Mouse (Mus musculus): ENCODE data around the gene Klhl5. TPM values are rescaled to one million over a fixed set of nuclear protein-coding genes. Genes with fewer than 3 reads are reported as not detected.
A peak's percentile ranks its signal among the peaks of the same experiment; 100 is the strongest.

Klhl5 gene
- polyA plus RNA-seq, 1 experiment from 2014 or later = 20.0 TPM

GRCm38 (mm10) chr5:65157412-65158381 is 50.4 kb downstream of the Klhl5 start:
- H3K4me2 ChIP-seq (ENCODE audit: low read length) = 0 out of 2 replicates have a peak overlapping the region, but pooled peaks have one; percentile 14
- 63% methylated on average over 22 of the region's 22 CpGs for WGBS

GRCm38 (mm10) chr5:65158696-65159305 is 51.5 kb downstream of the Klhl5 start:
- Histone ChIP-seq H3K9me3 (ENCODE audit: control insufficient read depth, low read length) (no peaks in the 10 kb centered on the region), H3K27ac (replicated peaks in 1 of 2; ENCODE audit: control insufficient read depth in 1 of 2, insufficient read depth in 1 of 2, low read depth in 2 of 2, low read length in 2 of 2) (peak overlapping the region; percentile 62 to 65), H3K27me3 (ENCODE audit: control insufficient read depth, insufficient read depth, low read length) (no peaks in the 10 kb centered on the region), H3K4me3 (ENCODE audit: control insufficient read depth in 1 of 2, insufficient read depth in 1 of 2, low read depth in 1 of 2, low read length in 2 of 2) (no peak overlapping the region), H3K9ac (ENCODE audit: low read length) (no peak overlapping the region), H3K4me1 (ENCODE audit: control insufficient read depth in 2 of 2, insufficient read depth in 2 of 2, low read length in 2 of 2) (peaks cover 0 to 4% of the 10 kb centered on the region in 2 experiments; a peak in 1 of 4 replicates), H3K4me2 (ENCODE audit: low read length) (no peak overlapping the region), H3K36me3 (ENCODE audit: control insufficient read depth, insufficient read depth, low read length) (peaks cover 47% of the 10 kb centered on the region)
- WGBS = 86% methylated on average over 20 of the region's 20 CpGs
- ATAC-seq (ENCODE audit: insufficient number of reproducible peaks, insufficient read depth, low FRiP score, low read depth) = no peak

More at GRCm38 (mm10) chr5:65157412-65158381, 50.4 kb downstream of the Klhl5 start:
- Histone ChIP-seq H3K27me3 (ENCODE audit: control insufficient read depth, insufficient read depth, low read length) (no peaks in the 10 kb centered on the region), H3K27ac (replicated peaks in 1 of 2; ENCODE audit: control insufficient read depth in 1 of 2, insufficient read depth in 1 of 2, low read depth in 2 of 2, low read length in 2 of 2) (peak overlapping the region; percentile 66 to 79), H3K9me3 (ENCODE audit: control insufficient read depth, low read length) (no peaks in the 10 kb centered on the region), H3K9ac (ENCODE audit: low read length) (no peak overlapping the region), H3K36me3 (ENCODE audit: control insufficient read depth, insufficient read depth, low read length) (peaks cover 45% of the 10 kb centered on the region), H3K4me1 (ENCODE audit: control insufficient read depth in 2 of 2, insufficient read depth in 2 of 2, low read length in 2 of 2) (peaks cover 0 to 2% of the 10 kb centered on the region in 2 experiments; a peak in 1 of 4 replicates), H3K4me3 (ENCODE audit: control insufficient read depth in 1 of 2, insufficient read depth in 1 of 2, low read depth in 1 of 2, low read length in 2 of 2) (no peak overlapping the region)
- ATAC-seq (ENCODE audit: insufficient number of reproducible peaks, insufficient read depth, low FRiP score, low read depth) = peak; percentile 88

GRCm38 (mm10) chr5:65163001-65163400 is 55.7 kb downstream of the Klhl5 start:
- no peak overlapping the region for H3K27ac ChIP-seq (replicated peaks in 1 of 2; ENCODE audit: control insufficient read depth in 1 of 2, insufficient read depth in 1 of 2, low read depth in 2 of 2, low read length in 2 of 2)
- H3K4me1 ChIP-seq (ENCODE audit: control insufficient read depth in 2 of 2, insufficient read depth in 2 of 2, low read length in 2 of 2) = peaks cover 0 to 4% of the 10 kb centered on the region in 2 experiments; a peak in 1 of 4 replicates
- WGBS = 54% methylated on average over 5 of the region's 5 CpGs
- no peak overlapping the region for H3K4me2 ChIP-seq (ENCODE audit: low read length)
- H3K9ac ChIP-seq (ENCODE audit: low read length) = no peak overlapping the region
- no peak for ATAC-seq (ENCODE audit: insufficient number of reproducible peaks, insufficient read depth, low FRiP score, low read depth)
- no peak overlapping the region for H3K4me3 ChIP-seq (ENCODE audit: control insufficient read depth in 1 of 2, insufficient read depth in 1 of 2, low read depth in 1 of 2, low read length in 2 of 2)
- no peaks in the 10 kb centered on the region for H3K9me3 ChIP-seq (ENCODE audit: control insufficient read depth, low read length)
- H3K36me3 ChIP-seq (ENCODE audit: control insufficient read depth, insufficient read depth, low read length) = peaks cover 56% of the 10 kb centered on the region
- no peaks in the 10 kb centered on the region for H3K27me3 ChIP-seq (ENCODE audit: control insufficient read depth, insufficient read depth, low read length)

GRCm38 (mm10) chr5:65163489-65164092 is 56.3 kb downstream of the Klhl5 start:
- Histone ChIP-seq H3K9me3 (ENCODE audit: control insufficient read depth, low read length) (no peaks in the 10 kb centered on the region), H3K27me3 (ENCODE audit: control insufficient read depth, insufficient read depth, low read length) (no peaks in the 10 kb centered on the region), H3K36me3 (ENCODE audit: control insufficient read depth, insufficient read depth, low read length) (peaks cover 54% of the 10 kb centered on the region), H3K9ac (ENCODE audit: low read length) (no peak overlapping the region), H3K4me1 (ENCODE audit: control insufficient read depth in 2 of 2, insufficient read depth in 2 of 2, low read length in 2 of 2) (peaks cover 2% of the 10 kb centered on the region in 2 experiments; a peak in 2 of 4 replicates), H3K27ac (replicated peaks in 1 of 2; ENCODE audit: control insufficient read depth in 1 of 2, insufficient read depth in 1 of 2, low read depth in 2 of 2, low read length in 2 of 2) (no peak overlapping the region), H3K4me3 (ENCODE audit: control insufficient read depth in 1 of 2, insufficient read depth in 1 of 2, low read depth in 1 of 2, low read length in 2 of 2) (no peak overlapping the region), H3K4me2 (ENCODE audit: low read length) (no peak overlapping the region)
- no peak for ATAC-seq (ENCODE audit: insufficient number of reproducible peaks, insufficient read depth, low FRiP score, low read depth)
- WGBS = 86% methylated on average over 17 of the region's 17 CpGs

- peaks cover 13% of the 10 kb centered on the region for H3K36me3 ChIP-seq (ENCODE audit: control insufficient read depth, insufficient read depth, low read length)
- 87% methylated on average over 9 of the region's 9 CpGs for WGBS
- H3K27me3 ChIP-seq (ENCODE audit: control insufficient read depth, insufficient read depth, low read length) = no peaks in the 10 kb centered on the region
Observed at GRCm38 (mm10) chr5:65170206-65170605, 62.9 kb downstream of the Klhl5 start.

GRCm38 (mm10) chr5:65175035-65175917 is 67.9 kb downstream of the Klhl5 start:
- Histone ChIP-seq H3K9me3 (ENCODE audit: control insufficient read depth, low read length) (no peaks in the 10 kb centered on the region), H3K4me2 (ENCODE audit: low read length) (peak overlapping the region; percentile 9), H3K27ac (replicated peaks in 1 of 2; ENCODE audit: control insufficient read depth in 1 of 2, insufficient read depth in 1 of 2, low read depth in 2 of 2, low read length in 2 of 2) (peak overlapping the region in 1 of 2 experiments; percentile 43; a peak in 2 of 4 replicates), H3K9ac (ENCODE audit: low read length) (0 out of 2 replicates have a peak overlapping the region, but pooled peaks have one; percentile 39), H3K27me3 (ENCODE audit: control insufficient read depth, insufficient read depth, low read length) (no peaks in the 10 kb centered on the region), H3K4me3 (ENCODE audit: control insufficient read depth in 1 of 2, insufficient read depth in 1 of 2, low read depth in 1 of 2, low read length in 2 of 2) (no peak overlapping the region), H3K4me1 (ENCODE audit: control insufficient read depth in 2 of 2, insufficient read depth in 2 of 2, low read length in 2 of 2) (peaks cover 19% of the 10 kb centered on the region in 2 experiments), H3K36me3 (ENCODE audit: control insufficient read depth, insufficient read depth, low read length) (no peaks in the 10 kb centered on the region)
- ATAC-seq (ENCODE audit: insufficient number of reproducible peaks, insufficient read depth, low FRiP score, low read depth) = no peak
- WGBS = 54% methylated on average over 26 of the region's 26 CpGs

More at GRCm38 (mm10) chr5:65170206-65170605, 62.9 kb downstream of the Klhl5 start:
- Histone ChIP-seq H3K9ac (ENCODE audit: low read length) (no peak overlapping the region), H3K27ac (replicated peaks in 1 of 2; ENCODE audit: control insufficient read depth in 1 of 2, insufficient read depth in 1 of 2, low read depth in 2 of 2, low read length in 2 of 2) (no peak overlapping the region), H3K4me3 (ENCODE audit: control insufficient read depth in 1 of 2, insufficient read depth in 1 of 2, low read depth in 1 of 2, low read length in 2 of 2) (no peak overlapping the region), H3K4me1 (ENCODE audit: control insufficient read depth in 2 of 2, insufficient read depth in 2 of 2, low read length in 2 of 2) (peaks cover 4 to 8% of the 10 kb centered on the region in 2 experiments), H3K4me2 (ENCODE audit: low read length) (no peak overlapping the region), H3K9me3 (ENCODE audit: control insufficient read depth, low read length) (no peaks in the 10 kb centered on the region)
- ATAC-seq (ENCODE audit: insufficient number of reproducible peaks, insufficient read depth, low FRiP score, low read depth) = no peak

All from heart, embryonic 14.5 days (tissue).